Mouse (Mus musculus) cerebellum, adult 8-10 months (tissue): ENCODE results near the gene Pifo.
"Not testable (repeated sequence)": the region's sequence is repeated elsewhere in the genome, so short reads cannot be mapped to it uniquely, and the experiment has no call there.

Experiments
- DNase-seq: peaks from one replicate; pipeline ENCODE4 v3.0.0; 2022

The Pifo gene

GRCm38 (mm10) chr3:106014546-106014945 is at the start of gene Pifo:
Pifo (minus strand) TSS chr3:106014646.
- DNase-seq: no peak

GRCm38 (mm10) chr3:106057966-106058365 is 43.5 kb upstream of the Pifo start:
- peak; percentile 28 for DNase-seq

- DNase-seq: no peak
Measured at GRCm38 (mm10) chr3:106051896-106052295, 37.5 kb upstream of the Pifo start.

GRCm38 (mm10) chr3:106040306-106040705 is 25.9 kb upstream of the Pifo start:
- no peak for DNase-seq

- peak; percentile 25 for DNase-seq
Measured at GRCm38 (mm10) chr3:106032781-106033180, 18.3 kb upstream of the Pifo start, which contains the start of gene Chil5. Chil5 (minus strand) TSS chr3:106032814.

GRCm38 (mm10) chr3:106024135-106024534 is 9.7 kb upstream of the Pifo start:
- no peak for DNase-seq

GRCm38 (mm10) chr3:106021840-106022239 is 7.4 kb upstream of the Pifo start:
- peak; percentile 16 for DNase-seq

- DNase-seq: not testable (repeated sequence)
Measured at GRCm38 (mm10) chr3:106003360-106003759, 11.1 kb downstream of the Pifo start.

GRCm38 (mm10) chr3:106001416-106002370 is 12.8 kb downstream of the Pifo start:
- DNase-seq: no peak

- DNase-seq: no peak
Measured at GRCm38 (mm10) chr3:106000707-106001375, 13.6 kb downstream of the Pifo start.

- no peak for DNase-seq
Measured at GRCm38 (mm10) chr3:105994730-105995129, 19.7 kb downstream of the Pifo start.

- peak; percentile 45 for DNase-seq
Measured at GRCm38 (mm10) chr3:105991653-105992283, 22.7 kb downstream of the Pifo start.

GRCm38 (mm10) chr3:105989611-105990010 is 24.8 kb downstream of the Pifo start:
- DNase-seq: not testable (repeated sequence)

GRCm38 (mm10) chr3:105974174-105974573 is 40.3 kb downstream of the Pifo start:
- no peak for DNase-seq

- no peak for DNase-seq
Measured at GRCm38 (mm10) chr3:105973411-105973810, 41.0 kb downstream of the Pifo start, which contains the start of gene Ovgp1. Ovgp1 (plus strand) TSS chr3:105973711.

- DNase-seq: no peak
Measured at GRCm38 (mm10) chr3:105971831-105972446, 42.5 kb downstream of the Pifo start.

- DNase-seq: no peak
Measured at GRCm38 (mm10) chr3:105960700-105961099, 53.7 kb downstream of the Pifo start.

GRCm38 (mm10) chr3:105959999-105960398 is 54.4 kb downstream of the Pifo start, which contains the start of gene Atp5f1:
Atp5f1 (minus strand) TSS chr3:105960099.
- DNase-seq: no peak

GRCm38 (mm10) chr3:105959585-105959984 is 54.9 kb downstream of the Pifo start:
- DNase-seq: no peak

GRCm38 (mm10) chr3:105958974-105959580 is 55.4 kb downstream of the Pifo start, which contains the start of gene Wdr77:
Wdr77 (plus strand) TSS chr3:105959369.
- DNase-seq: peak; percentile 94

GRCm38 (mm10) chr3:105958204-105958603 is 56.2 kb downstream of the Pifo start:
- DNase-seq: no peak

GRCm38 (mm10) chr3:105957235-105957634 is 57.2 kb downstream of the Pifo start:
- DNase-seq: no peak
